Mouse (Mus musculus) liver, adult 2 months (tissue): Measurements from ENCODE around the gene Ppme1.

Experiments used
- CTCF ChIP-seq: fragments of 200-500 bp; IDR thresholded peaks from 2 replicates; pipeline ENCODE4 v1.5.1; 2011; ENCODE audit warnings: low read depth, low read length, control low read depth
- POLR2A ChIP-seq: fragments of 200-500 bp; IDR thresholded peaks from 2 replicates; pipeline ENCODE4 v1.6.1; 2011; ENCODE audit warnings: low read length, control low read depth; ENCODE audit not compliant: insufficient read depth; ENCODE audit errors: extremely low read depth

DNA sequence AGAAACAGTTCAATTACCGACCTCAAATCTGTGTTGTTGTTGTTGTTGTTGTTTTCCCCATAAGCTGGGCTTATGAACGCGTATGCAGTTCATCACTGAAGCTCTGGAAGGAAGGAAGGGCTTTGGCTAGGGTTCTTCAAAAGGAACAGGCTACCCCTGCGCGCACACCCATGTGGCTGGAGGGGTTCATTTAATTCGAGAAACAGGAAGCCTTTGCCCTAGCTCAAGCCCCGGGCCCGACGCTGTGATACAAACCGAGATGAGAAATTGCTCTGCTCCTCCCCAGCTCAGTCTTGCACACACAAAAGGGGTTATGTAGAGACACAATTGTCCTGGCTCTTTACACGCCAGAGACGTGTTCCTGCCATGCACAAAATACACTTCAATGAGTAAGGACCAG is 61.8 kb downstream of the Ppme1 start:
- TF ChIP-seq POLR2A (no peak), CTCF (no peak)
